Mouse (Mus musculus) forebrain, embryonic 14.5 days (tissue): Measurements from ENCODE around the gene Rdh9. TPM values are rescaled to one million over a fixed set of nuclear protein-coding genes. Genes with fewer than 3 reads are reported as not detected.

Source experiments
- polyA plus RNA-seq: library from polyadenylated mRNA; unstranded; fragments of >200 nt; fragmentation: Nextera tagmentation; extraction: Ambion mirVana; gene quantifications from 2 replicates; pipeline ENCODE4 v1.2.1, GENCODE M21; 2014

The Rdh9 gene
- polyA plus RNA-seq, 1 experiment from 2014 or later: 0.08 TPM

Other genes with a start within 250 kb of the Rdh9 start
- gene Nxph4, start 241.8 kb upstream of the Rdh9 start, polyA plus RNA-seq: 32.1 and 35.4 TPM in 2 replicates
- gene Lrp1, start 155.2 kb upstream of the Rdh9 start, polyA plus RNA-seq: 60.2 and 81.2 TPM in 2 replicates
- 3.4 and 3.7 TPM in 2 replicates for gene Stat6, start 133.4 kb upstream of the Rdh9 start, polyA plus RNA-seq
- gene Nemp1, start 109.5 kb upstream of the Rdh9 start, polyA plus RNA-seq: 5.8 TPM in 2 replicates
- gene Nab2, start 107.8 kb upstream of the Rdh9 start, polyA plus RNA-seq: 1.8 and 1.9 TPM in 2 replicates
- 0.67 and 1.3 TPM in 2 replicates for gene Myo1a, start 71.2 kb upstream of the Rdh9 start, polyA plus RNA-seq
- 2.6 and 5.6 TPM in 2 replicates for gene Tac2, start 51.9 kb upstream of the Rdh9 start, polyA plus RNA-seq
- 4.5 and 5.0 TPM in 2 replicates for gene Zbtb39, start 36.8 kb upstream of the Rdh9 start, polyA plus RNA-seq
- gene Gpr182, start 24.7 kb upstream of the Rdh9 start, polyA plus RNA-seq: 0.30 and 0.78 TPM in 2 replicates
- gene Rdh1, start 16.7 kb upstream of the Rdh9 start, polyA plus RNA-seq: 0.05 TPM in 1 of 2 replicates, not detected in the other
- gene Rdh16f1, start 16.6 kb upstream of the Rdh9 start, polyA plus RNA-seq: not detected in 2 replicates
- 0.06 TPM in 1 of 2 replicates, not detected in the other for gene Rdh16, start 24.8 kb downstream of the Rdh9 start, polyA plus RNA-seq
- not detected in 2 replicates for gene Rdh19, start 73.5 kb downstream of the Rdh9 start, polyA plus RNA-seq
- not detected in 2 replicates for gene Rdh16f2, start 90.1 kb downstream of the Rdh9 start, polyA plus RNA-seq
- gene Rdh7, start 112.4 kb downstream of the Rdh9 start, polyA plus RNA-seq: not detected in 2 replicates
- gene Sdr9c7, start 122.1 kb downstream of the Rdh9 start, polyA plus RNA-seq: not detected in 2 replicates
- gene Hsd17b6, start 231.2 kb downstream of the Rdh9 start, polyA plus RNA-seq: not detected in 2 replicates
- 66.3 and 71.6 TPM in 2 replicates for gene Prim1, start 238.8 kb downstream of the Rdh9 start, polyA plus RNA-seq